Mouse (Mus musculus): Measurements from ENCODE around the gene Nlrc5. TPM values are rescaled to one million over a fixed set of nuclear protein-coding genes. Genes with fewer than 3 reads are reported as not detected.

The Nlrc5 gene
- polyA plus RNA-seq, 1 experiment from 2014 or later, result 0.10 TPM

DNA sequence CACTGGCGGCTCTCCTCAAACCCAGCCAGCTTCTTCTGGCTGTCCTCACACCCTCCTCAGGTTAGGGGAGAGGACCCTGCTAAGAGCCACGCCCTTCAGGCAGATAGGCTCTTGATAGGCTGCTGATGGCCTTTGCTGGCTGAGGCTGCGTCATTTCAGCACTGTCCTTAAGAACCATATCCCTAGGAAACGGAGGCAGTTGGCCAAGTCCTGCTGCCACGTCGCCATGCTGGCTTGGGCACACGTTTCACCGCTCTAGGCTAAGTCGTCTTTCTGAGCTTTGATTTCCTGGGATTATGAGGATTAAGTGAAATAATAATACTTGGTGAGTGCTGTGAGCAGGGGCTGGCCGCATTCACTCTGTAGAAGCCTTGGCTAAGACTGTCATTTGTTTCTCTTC, 84.2 kb downstream of the Nlrc5 start:
- 61% methylated on average over 10 of the region's 10 CpGs for WGBS
- no peak overlapping the region for H3K27ac ChIP-seq
- no peak for ATAC-seq (ENCODE audit: borderline replicate concordance, extremely low read depth, low FRiP score, low TSS enrichment)
- H3K27me3 ChIP-seq, result no peaks in the 10 kb centered on the region
- H3K4me1 ChIP-seq, result no peaks in the 10 kb centered on the region
- no peak overlapping the region for H3K4me3 ChIP-seq
- no peaks in the 10 kb centered on the region for H3K9me3 ChIP-seq
- H3K9ac ChIP-seq, result no peak overlapping the region
- H3K4me2 ChIP-seq, result no peak overlapping the region
- H3K36me3 ChIP-seq, result no peaks in the 10 kb centered on the region

DNA sequence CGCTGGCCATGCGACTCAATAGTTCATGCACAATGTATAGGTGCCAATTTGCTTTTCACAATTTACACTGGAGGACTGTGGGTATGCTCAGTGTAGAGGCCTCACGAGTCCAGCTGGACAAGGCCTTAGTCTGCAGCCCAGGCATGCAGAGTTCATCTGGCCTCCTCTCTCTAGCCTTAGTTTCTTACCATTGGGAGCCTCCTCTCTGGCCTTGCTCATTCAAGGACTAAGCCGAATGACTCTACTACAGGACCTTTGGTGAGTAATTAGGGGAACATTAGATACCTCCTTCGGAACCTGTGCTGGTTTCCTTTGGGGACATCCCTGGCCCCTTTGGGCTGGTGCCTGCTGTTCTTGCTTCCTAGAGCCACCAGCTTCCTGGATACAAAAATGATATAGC, 84.9 kb downstream of the Nlrc5 start:
- Histone ChIP-seq H3K4me1 (no peaks in the 10 kb centered on the region), H3K4me3 (no peak overlapping the region), H3K36me3 (no peaks in the 10 kb centered on the region), H3K4me2 (no peak overlapping the region), H3K9ac (no peak overlapping the region), H3K27me3 (no peaks in the 10 kb centered on the region), H3K9me3 (no peaks in the 10 kb centered on the region), H3K27ac (no peak overlapping the region)
- 88% methylated on average over 5 of the region's 5 CpGs for WGBS
- ATAC-seq (ENCODE audit: borderline replicate concordance, extremely low read depth, low FRiP score, low TSS enrichment), result no peak

DNA sequence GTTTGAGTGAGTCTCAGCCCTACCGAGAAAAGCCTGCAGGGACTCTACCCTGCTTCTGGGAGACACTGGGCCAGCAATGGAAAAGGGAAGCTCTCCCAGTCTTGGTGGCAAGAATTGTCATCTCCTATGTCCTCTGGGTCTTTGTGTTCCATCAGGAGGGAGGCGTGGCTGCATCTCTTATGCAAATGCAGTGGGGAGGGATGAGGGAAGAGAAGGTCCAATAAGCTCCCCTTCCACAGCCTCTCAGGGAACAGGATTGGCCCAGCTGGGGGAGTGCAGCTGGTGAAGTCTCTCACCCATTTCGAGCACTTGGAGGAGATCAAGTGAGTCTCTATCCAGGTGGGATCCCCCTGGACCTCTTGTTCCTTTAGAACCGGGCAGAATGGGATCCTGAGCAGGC, 87.3 kb downstream of the Nlrc5 start:
- H3K9me3 ChIP-seq, result no peaks in the 10 kb centered on the region
- no peaks in the 10 kb centered on the region for H3K36me3 ChIP-seq
- no peaks in the 10 kb centered on the region for H3K4me1 ChIP-seq
- H3K27me3 ChIP-seq, result no peaks in the 10 kb centered on the region
- ATAC-seq (ENCODE audit: borderline replicate concordance, extremely low read depth, low FRiP score, low TSS enrichment), result no peak
- H3K9ac ChIP-seq, result no peak overlapping the region
- WGBS, result 50% methylated on average over 4 of the region's 4 CpGs
- no peak overlapping the region for H3K27ac ChIP-seq
- H3K4me3 ChIP-seq, result no peak overlapping the region
- H3K4me2 ChIP-seq, result no peak overlapping the region

DNA sequence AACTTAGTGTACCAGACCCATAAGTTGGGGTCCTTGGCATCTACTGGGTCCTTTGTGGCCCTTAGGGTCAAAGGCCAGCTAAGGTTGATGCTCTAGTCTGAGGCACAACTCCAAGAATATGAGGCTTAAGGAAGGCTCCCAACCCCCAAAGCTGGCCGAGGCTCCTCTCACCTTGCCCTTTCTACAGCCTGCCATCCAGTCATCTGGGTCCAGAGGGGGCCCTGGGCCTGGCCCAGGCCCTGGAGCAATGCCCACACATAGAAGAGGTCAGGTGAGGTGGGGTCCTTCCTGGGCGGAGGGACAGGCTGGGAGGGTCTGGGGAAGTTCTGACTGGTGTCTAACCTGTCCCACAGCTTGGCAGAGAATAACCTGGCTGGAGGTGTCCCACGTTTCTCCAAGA, 88.3 kb downstream of the Nlrc5 start:
- H3K4me3 ChIP-seq, result no peak overlapping the region
- no peaks in the 10 kb centered on the region for H3K4me1 ChIP-seq
- WGBS, result 63% methylated on average over 3 of the region's 3 CpGs
- H3K9ac ChIP-seq, result no peak overlapping the region
- no peaks in the 10 kb centered on the region for H3K9me3 ChIP-seq
- no peak overlapping the region for H3K27ac ChIP-seq
- ATAC-seq (ENCODE audit: borderline replicate concordance, extremely low read depth, low FRiP score, low TSS enrichment), result no peak
- H3K27me3 ChIP-seq, result no peaks in the 10 kb centered on the region
- H3K4me2 ChIP-seq, result no peak overlapping the region
- H3K36me3 ChIP-seq, result no peaks in the 10 kb centered on the region

DNA sequence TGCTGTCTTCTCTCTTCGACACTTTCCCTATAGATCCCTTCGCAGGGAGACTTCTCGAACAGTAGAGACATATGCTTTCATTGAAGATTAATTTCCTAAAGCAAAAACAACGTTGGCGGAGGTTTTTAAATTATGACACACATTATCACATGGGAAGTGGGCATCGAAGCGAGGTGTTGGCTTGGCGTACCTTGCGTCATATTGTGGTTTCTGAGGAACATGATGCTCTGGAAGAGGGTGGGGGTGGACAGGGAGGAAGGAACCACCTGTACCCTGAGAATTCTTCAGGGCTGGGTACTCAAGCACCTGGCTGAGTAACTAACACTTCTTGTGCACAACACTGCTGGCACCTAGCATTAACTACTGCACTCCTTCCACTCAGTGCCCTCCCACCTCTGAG, 90.4 kb downstream of the Nlrc5 start:
- ATAC-seq (ENCODE audit: borderline replicate concordance, extremely low read depth, low FRiP score, low TSS enrichment), result no peak
- Histone ChIP-seq H3K4me2 (no peak overlapping the region), H3K27me3 (no peaks in the 10 kb centered on the region), H3K4me3 (no peak overlapping the region), H3K9me3 (no peaks in the 10 kb centered on the region), H3K4me1 (no peaks in the 10 kb centered on the region), H3K36me3 (no peaks in the 10 kb centered on the region), H3K9ac (no peak overlapping the region), H3K27ac (no peak overlapping the region)
- 73% methylated on average over 9 of the region's 9 CpGs for WGBS

DNA sequence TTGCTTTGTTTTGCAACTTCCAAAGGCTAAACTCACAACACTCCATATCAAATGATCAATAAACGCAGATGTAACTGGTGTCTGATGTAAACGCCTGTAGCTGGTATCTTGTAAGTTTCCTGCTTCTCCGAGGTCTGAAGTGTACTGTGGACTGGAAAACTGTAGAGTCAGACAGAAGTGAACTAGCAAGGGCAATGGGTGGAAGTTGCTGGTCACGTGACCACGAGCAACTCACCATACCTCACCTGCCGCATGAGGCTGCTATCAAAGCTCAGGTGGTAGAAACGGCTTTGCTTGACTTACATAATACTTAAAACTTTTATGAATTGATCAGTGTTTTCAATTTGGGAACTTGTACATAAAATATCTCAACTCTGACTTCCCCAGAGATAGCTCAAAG, 93.0 kb downstream of the Nlrc5 start:
- Histone ChIP-seq H3K36me3 (no peaks in the 10 kb centered on the region), H3K27me3 (peaks cover 5% of the 10 kb centered on the region; the same call in 1 of the 2 replicates), H3K4me1 (peaks cover 5% of the 10 kb centered on the region), H3K4me3 (no peak overlapping the region), H3K4me2 (no peak overlapping the region), H3K9me3 (no peaks in the 10 kb centered on the region), H3K9ac (no peak overlapping the region), H3K27ac (no peak overlapping the region)
- WGBS, result 78% methylated on average over 7 of the region's 7 CpGs
- ATAC-seq (ENCODE audit: borderline replicate concordance, extremely low read depth, low FRiP score, low TSS enrichment), result no peak

DNA sequence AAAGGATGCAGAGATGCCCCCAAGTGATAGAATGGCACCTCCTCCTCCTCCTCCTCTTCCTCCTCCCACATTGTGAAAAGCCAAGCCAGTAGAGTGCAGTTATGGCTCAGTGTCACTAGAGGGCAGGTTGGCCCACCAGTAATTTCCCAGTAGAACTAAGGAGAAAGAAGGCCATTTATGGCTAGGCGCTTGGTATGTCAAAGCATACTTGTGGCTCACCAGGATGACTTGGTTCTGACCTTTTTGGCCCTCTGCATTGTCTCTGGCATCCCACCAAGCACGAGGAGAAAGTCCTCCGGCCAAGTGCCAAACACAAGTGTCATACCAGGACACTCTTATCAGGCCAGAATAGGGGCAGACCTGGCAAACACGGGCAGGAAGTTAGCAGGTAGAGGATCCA, 94.1 kb downstream of the Nlrc5 start:
- Histone ChIP-seq H3K36me3 (no peaks in the 10 kb centered on the region), H3K4me2 (no peak overlapping the region), H3K4me1 (peaks cover 12% of the 10 kb centered on the region), H3K27ac (no peak overlapping the region), H3K4me3 (no peak overlapping the region), H3K27me3 (peaks cover 11% of the 10 kb centered on the region), H3K9ac (no peak overlapping the region), H3K9me3 (no peaks in the 10 kb centered on the region)
- no peak for ATAC-seq (ENCODE audit: borderline replicate concordance, extremely low read depth, low FRiP score, low TSS enrichment)
- WGBS, result 37% methylated on average over 4 of the region's 4 CpGs

DNA sequence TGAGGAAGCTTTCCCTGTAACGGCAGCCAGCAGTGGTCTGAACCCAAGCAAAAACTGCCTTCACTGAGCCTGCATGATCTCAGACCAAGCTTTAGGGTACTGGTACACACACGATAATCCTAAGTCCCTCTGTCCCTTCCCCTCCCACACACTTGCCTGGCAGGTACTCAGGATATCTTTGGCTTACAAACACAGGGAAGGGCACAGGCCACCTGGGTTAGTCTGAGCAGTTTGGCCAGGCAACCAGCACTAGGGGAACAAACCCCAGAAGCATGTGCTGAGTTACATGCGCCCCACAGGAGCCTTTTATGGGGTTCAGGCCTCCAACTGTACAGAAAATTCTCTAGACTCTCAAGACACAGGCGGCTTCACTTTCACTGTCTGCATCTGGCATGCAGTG, 95.7 kb downstream of the Nlrc5 start:
- ATAC-seq (ENCODE audit: borderline replicate concordance, extremely low read depth, low FRiP score, low TSS enrichment), result no peak
- H3K36me3 ChIP-seq, result no peaks in the 10 kb centered on the region

DNA sequence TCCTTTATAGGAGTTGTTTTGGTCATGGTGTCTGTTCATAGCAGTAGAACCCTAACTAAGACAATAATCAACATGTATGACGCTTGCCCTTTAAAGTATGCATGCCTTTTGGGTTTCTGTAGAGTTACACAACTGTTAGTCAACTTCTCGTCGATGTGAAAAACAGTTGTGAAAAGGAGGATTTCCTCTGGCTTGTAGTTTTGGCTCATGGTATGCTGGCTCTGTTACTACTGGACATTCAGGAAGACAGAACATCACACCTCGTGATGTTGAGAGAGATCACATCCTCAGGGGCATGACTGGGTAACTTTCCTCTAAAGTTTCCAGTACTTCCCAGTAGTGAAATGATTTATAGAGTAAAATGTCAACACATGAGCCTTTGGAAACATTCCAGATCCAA, 96.5 kb downstream of the Nlrc5 start:
- peaks cover 25% of the 10 kb centered on the region for H3K4me1 ChIP-seq
- H3K27me3 ChIP-seq, result peaks cover 33% of the 10 kb centered on the region
- H3K4me3 ChIP-seq, result no peak overlapping the region
- ATAC-seq (ENCODE audit: borderline replicate concordance, extremely low read depth, low FRiP score, low TSS enrichment), result no peak
- no peak overlapping the region for H3K4me2 ChIP-seq
- no peak overlapping the region for H3K9ac ChIP-seq
- no peaks in the 10 kb centered on the region for H3K36me3 ChIP-seq
- H3K9me3 ChIP-seq, result no peaks in the 10 kb centered on the region
- 76% methylated on average over 4 of the region's 4 CpGs for WGBS
- H3K27ac ChIP-seq, result no peak overlapping the region

More for the DNA sequence above, 95.7 kb downstream of the Nlrc5 start:
- Histone ChIP-seq H3K27ac (no peak overlapping the region), H3K4me1 (peaks cover 25% of the 10 kb centered on the region), H3K9me3 (no peaks in the 10 kb centered on the region), H3K4me2 (no peak overlapping the region), H3K27me3 (peaks cover 26% of the 10 kb centered on the region), H3K9ac (no peak overlapping the region), H3K4me3 (no peak overlapping the region)
- WGBS, result 62% methylated on average over 4 of the region's 4 CpGs

DNA sequence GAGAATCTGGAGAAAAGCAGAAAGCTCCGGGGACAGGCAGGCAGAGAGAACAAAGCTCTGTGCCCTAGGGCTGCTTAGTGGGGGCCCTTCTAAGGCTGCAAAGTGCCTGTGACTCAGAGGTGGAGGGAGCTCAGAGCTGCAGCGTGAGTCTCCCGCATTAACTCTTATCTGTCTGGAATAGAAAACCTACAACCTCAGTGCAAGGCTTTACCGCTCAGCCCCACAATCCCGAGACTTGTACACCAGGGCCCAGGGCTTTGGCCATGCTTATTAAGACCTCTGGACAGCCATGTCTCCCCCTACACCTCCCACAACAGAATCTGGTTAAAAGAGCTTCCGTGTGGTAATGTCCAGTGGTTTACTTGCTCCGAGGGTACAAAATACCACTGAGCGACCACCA, 97.8 kb downstream of the Nlrc5 start:
- WGBS, result 6% methylated on average over 8 of the region's 8 CpGs
- no peak for ATAC-seq (ENCODE audit: borderline replicate concordance, extremely low read depth, low FRiP score, low TSS enrichment)
- Histone ChIP-seq H3K4me1 (peaks cover 25% of the 10 kb centered on the region), H3K9me3 (no peaks in the 10 kb centered on the region), H3K27me3 (peaks cover 41% of the 10 kb centered on the region), H3K4me2 (peak overlapping the region; percentile 99), H3K4me3 (peak overlapping the region; percentile 76), H3K9ac (no peak overlapping the region; the same call in 1 of the 2 replicates), H3K36me3 (no peaks in the 10 kb centered on the region), H3K27ac (no peak overlapping the region)

DNA sequence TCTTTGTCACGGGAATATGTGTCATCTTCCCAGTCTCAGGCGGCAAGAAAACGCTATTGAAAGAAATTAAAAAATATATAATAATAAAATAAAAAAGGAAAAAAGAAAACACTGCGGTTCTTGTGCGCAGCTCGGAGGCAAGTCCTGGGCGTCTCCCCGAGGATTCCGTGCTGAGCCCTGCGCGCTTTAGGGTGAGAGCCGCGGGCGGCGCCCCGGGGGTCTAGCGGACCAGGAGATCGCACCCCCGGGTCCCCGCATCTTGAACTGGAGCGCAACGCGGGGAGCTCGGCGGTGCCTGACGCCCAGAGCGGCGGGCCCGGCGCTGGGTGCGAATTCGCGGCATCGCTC, 98.3 kb downstream of the Nlrc5 start:
- Histone ChIP-seq H3K9me3 (no peaks in the 10 kb centered on the region), H3K27ac (no peak overlapping the region), H3K4me2 (peak overlapping the region; percentile 99), H3K36me3 (no peaks in the 10 kb centered on the region), H3K4me1 (peaks cover 25% of the 10 kb centered on the region), H3K27me3 (peaks cover 41% of the 10 kb centered on the region), H3K4me3 (peak overlapping the region; percentile 76), H3K9ac (peak overlapping the region; percentile 67; the same call in 1 of the 2 replicates)
- ATAC-seq (ENCODE audit: borderline replicate concordance, extremely low read depth, low FRiP score, low TSS enrichment), result 0 out of 2 replicates have a peak, but pooled peaks have one; percentile 6
- under 1% methylated on average over 34 of the region's 34 CpGs for WGBS

DNA sequence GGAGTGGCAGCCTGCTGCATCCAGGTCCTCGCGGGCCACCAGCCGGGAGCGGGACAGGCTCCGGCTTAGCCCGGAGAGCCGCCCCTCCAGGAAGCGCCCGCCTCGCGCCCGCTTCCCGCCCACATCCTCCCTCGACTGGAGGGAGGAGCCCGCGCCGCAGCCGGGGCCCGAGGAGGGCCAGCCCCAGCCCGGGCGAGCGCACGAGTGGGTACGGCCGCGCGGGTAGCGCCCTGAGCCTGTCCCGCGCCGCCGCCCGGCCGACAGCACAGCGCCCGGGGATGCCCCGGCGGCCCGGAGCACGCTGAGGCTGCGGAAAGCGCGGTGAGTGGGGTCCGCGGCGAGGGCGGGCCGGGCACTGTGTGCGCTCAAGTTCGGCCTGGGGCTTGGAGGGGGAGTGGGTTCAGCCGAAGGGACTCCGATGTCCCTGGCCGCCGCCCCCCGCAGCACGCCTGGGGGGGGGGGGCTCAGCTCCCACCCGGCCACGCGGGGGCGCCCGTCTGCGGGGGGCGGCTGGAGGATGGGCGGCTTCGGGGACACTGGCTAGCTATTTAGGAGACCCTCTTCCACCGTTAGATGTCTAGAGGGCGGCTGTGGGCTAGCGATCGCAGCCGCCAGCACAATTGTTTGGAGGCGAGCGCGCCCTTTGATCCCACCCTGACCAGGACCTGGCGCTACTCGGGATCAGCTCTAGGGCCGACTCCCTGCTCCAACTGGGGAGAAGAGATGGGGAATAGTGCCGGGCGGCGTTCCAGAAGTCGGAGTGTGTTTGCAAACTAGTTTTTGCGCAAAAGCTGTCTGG, 98.9 kb downstream of the Nlrc5 start, which contains the start of gene Cpne2:
Cpne2 (plus strand) TSS at position 118 of the 799 bp plus-strand sequence.
- peak; percentile 91 for ATAC-seq (ENCODE audit: borderline replicate concordance, extremely low read depth, low FRiP score, low TSS enrichment)
- H3K4me1 ChIP-seq, result peaks cover 25% of the 10 kb centered on the region
- H3K9me3 ChIP-seq, result no peaks in the 10 kb centered on the region
- peak within 1 kb of the TSS; percentile 76 for H3K4me3 ChIP-seq
- peak within 1 kb of the TSS; percentile 99 for H3K4me2 ChIP-seq
- no peak within 1 kb of the TSS for H3K27ac ChIP-seq
- H3K27me3 ChIP-seq, result peaks cover 41% of the 10 kb centered on the region
- H3K9ac ChIP-seq, result peak within 1 kb of the TSS; percentile 67
- no peaks in the 10 kb centered on the region for H3K36me3 ChIP-seq
- WGBS, result under 1% methylated on average over 78 of the region's 81 CpGs

All from lung, embryonic 15.5 days (tissue).